Mouse (Mus musculus) brain, embryonic 14.5 days (tissue): ENCODE measurements at regions not wholly inside any gene's neighbourhood (a gene's known extent, or its start where the extent isn't known, plus 50 kb on each side); places are given as distances from the start of the nearest gene placed in this dataset.

Source experiments
- DNase-seq: peaks from one replicate; pipeline ENCODE4 v3.0.0-alpha.2; 2011; ENCODE audit warnings: low read depth
- CTCF ChIP-seq: fragments of 200-500 bp; IDR thresholded peaks from 2 replicates; pipeline ENCODE4 v1.5.1; 2012; ENCODE audit warnings: inconsistent platforms, mild to moderate bottlenecking, moderate library complexity, borderline replicate concordance; ENCODE audit not compliant: insufficient read depth, insufficient read length; ENCODE audit errors: extremely low read depth
- POLR2A ChIP-seq: fragments of 200-500 bp; IDR thresholded peaks from 2 replicates; pipeline ENCODE4 v1.6.1; 2012; ENCODE audit warnings: mild to moderate bottlenecking, inconsistent platforms, borderline replicate concordance; ENCODE audit not compliant: poor library complexity, insufficient read depth, insufficient read length, severe bottlenecking; ENCODE audit errors: extremely low read depth

GRCm38 (mm10) chr15:29026219-29026618 is 822.7 kb downstream of the Dnah5 start:
- TF ChIP-seq CTCF, result no peak
- no peak for TF ChIP-seq POLR2A

GRCm38 (mm10) chr15:29038903-29039302 is 835.4 kb downstream of the Dnah5 start:
- DNase-seq, result no peak
- no peak for TF ChIP-seq POLR2A
- TF ChIP-seq CTCF, result no peak

More at GRCm38 (mm10) chr15:29026219-29026618, 822.7 kb downstream of the Dnah5 start:
- no peak for DNase-seq

DNA sequence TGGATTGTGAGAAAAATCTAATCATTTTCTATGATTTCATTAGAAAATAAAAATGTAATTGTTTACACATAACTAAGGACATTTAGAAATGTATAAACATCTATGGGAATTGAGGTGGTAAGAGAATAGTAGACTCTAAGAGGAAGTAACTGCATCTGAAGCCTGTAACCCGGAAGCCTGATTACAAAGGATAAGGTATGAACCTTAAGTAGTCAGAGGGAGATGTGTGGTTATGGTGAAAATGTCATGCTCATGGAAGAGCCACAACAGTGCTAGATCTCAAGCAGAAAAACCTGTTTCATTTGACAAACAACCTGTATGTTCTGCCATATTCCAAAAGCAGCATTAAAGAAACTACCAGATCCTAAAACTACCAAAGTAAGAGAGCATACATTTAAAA is 847.6 kb downstream of the Dnah5 start:
- no peak for DNase-seq
- TF ChIP-seq POLR2A (no peak), CTCF (no peak)

GRCm38 (mm10) chr15:29051787-29052186 is 848.2 kb downstream of the Dnah5 start:
- peak; percentile 78 for DNase-seq
- TF ChIP-seq CTCF (no peak), POLR2A (no peak)

- DNase-seq, result peak; percentile 56
- TF ChIP-seq CTCF (no peak), POLR2A (no peak)
These were observed 857.5 kb downstream of the Dnah5 start for GRCm38 (mm10) chr15:29061016-29061415.

GRCm38 (mm10) chr15:29069066-29069465 is 865.5 kb downstream of the Dnah5 start:
- peak; percentile 33 for DNase-seq
- TF ChIP-seq POLR2A (no peak), CTCF (no peak)

DNA sequence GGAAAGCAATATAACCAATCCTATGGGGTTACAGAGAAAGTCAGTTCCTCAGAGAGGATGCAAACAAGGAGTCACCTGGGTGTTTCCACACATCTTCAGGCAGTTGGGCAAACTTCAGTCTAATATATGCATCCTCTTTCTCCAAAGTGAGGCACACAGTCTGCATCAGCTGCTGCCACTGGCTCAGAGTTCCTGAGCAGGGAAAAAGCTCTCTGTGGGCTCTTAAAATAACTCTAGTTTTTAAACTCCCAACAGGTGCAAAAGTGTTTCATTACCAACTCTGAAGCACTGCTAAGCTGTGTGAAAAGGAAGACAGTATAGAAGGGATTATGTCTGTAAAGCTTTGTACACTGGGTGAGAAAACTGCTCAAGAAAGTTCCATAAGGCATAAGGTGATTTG is 874.2 kb downstream of the Dnah5 start:
- no peak for TF ChIP-seq CTCF
- TF ChIP-seq POLR2A, result no peak
- no peak for DNase-seq

DNA sequence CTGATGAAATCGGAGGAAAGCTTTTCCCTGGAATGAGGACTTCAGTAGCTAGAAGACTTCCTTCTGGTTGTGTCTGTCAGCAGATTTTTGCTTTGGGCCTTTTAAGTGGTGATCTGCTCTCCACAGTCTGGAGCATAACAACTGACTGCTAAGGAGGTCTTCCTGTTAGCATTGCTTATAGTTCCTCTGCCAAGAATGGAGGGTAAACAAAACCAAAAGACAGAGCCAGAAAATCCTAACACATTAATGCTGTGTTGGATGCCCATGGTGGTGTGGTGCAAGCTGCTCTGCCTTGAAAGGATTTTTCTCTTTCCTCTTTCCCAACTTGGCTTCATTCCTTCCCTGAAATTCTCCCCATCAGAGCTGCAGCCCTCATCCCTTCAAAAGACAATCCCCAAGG is 901.0 kb downstream of the Dnah5 start:
- TF ChIP-seq POLR2A, result no peak
- no peak for TF ChIP-seq CTCF
- DNase-seq, result peak; percentile 59

- no peak for DNase-seq
- TF ChIP-seq CTCF (no peak), POLR2A (no peak)
These were observed 943.1 kb downstream of the Dnah5 start for GRCm38 (mm10) chr15:29146631-29147030.
